Mouse (Mus musculus) hindbrain, embryonic 13.5 days (tissue): Measurements from ENCODE around the gene 1190002N15Rik. TPM values are rescaled to one million over a fixed set of nuclear protein-coding genes. Genes with fewer than 3 reads are reported as not detected.

Source experiments
- ATAC-seq: fragments of 200-750 bp; cut with Nextera tagmentation; 2 replicates; pipeline ENCODE4 v1.8.0; 2017; ENCODE audit warnings: moderate TSS enrichment; ENCODE audit not compliant: low FRiP score
- H3K27ac ChIP-seq: fragments of 300-500 bp; sonication (generic); 2 replicates; pipeline ENCODE4 v1.5.1; 2015; ENCODE audit warnings: inconsistent platforms, mild to moderate bottlenecking, moderate library complexity
- H3K27me3 ChIP-seq: fragments of 300-500 bp; sonication (generic); 2 replicates; pipeline ENCODE4 v1.6.1; 2015; ENCODE audit warnings: mild to moderate bottlenecking, inconsistent platforms
- H3K36me3 ChIP-seq: fragments of 300-500 bp; sonication (generic); 2 replicates; pipeline ENCODE4 v1.6.1; 2015; ENCODE audit warnings: mild to moderate bottlenecking, inconsistent platforms
- H3K4me1 ChIP-seq: fragments of 300-500 bp; sonication (generic); replicated peaks from 2 replicates; pipeline ENCODE4 v1.6.1; 2015; ENCODE audit warnings: inconsistent platforms
- H3K4me2 ChIP-seq: fragments of 300-500 bp; sonication (generic); 2 replicates; pipeline ENCODE4 v1.6.1; 2015; ENCODE audit warnings: inconsistent platforms, mild to moderate bottlenecking, moderate library complexity
- H3K4me3 ChIP-seq: fragments of 300-500 bp; sonication (generic); 2 replicates; pipeline ENCODE4 v1.5.1; 2015; ENCODE audit warnings: mild to moderate bottlenecking, inconsistent platforms
- H3K9ac ChIP-seq: fragments of 300-500 bp; sonication (generic); 2 replicates; pipeline ENCODE4 v1.6.1; 2015; ENCODE audit warnings: mild to moderate bottlenecking, inconsistent platforms
- H3K9me3 ChIP-seq: fragments of 300-500 bp; sonication (generic); 2 replicates; pipeline ENCODE4 v1.6.1; 2016; ENCODE audit warnings: inconsistent platforms
- WGBS: fragments of 180-500 bp; shearing (Covaris S2); methylation state at CpG from one replicate; pipeline ENCODE4 v1.1.7; 2015; 5-methylcytosine and 5-hydroxymethylcytosine counted together
- polyA plus RNA-seq: library from polyadenylated mRNA; unstranded; fragments of >200 nt; fragmentation: Nextera tagmentation; extraction: Ambion mirVana; gene quantifications from 2 replicates; pipeline ENCODE4 v1.2.1, GENCODE M21; 2015

Gene 1190002N15Rik
- polyA plus RNA-seq, 1 experiment from 2014 or later = 6.0 TPM

DNA sequence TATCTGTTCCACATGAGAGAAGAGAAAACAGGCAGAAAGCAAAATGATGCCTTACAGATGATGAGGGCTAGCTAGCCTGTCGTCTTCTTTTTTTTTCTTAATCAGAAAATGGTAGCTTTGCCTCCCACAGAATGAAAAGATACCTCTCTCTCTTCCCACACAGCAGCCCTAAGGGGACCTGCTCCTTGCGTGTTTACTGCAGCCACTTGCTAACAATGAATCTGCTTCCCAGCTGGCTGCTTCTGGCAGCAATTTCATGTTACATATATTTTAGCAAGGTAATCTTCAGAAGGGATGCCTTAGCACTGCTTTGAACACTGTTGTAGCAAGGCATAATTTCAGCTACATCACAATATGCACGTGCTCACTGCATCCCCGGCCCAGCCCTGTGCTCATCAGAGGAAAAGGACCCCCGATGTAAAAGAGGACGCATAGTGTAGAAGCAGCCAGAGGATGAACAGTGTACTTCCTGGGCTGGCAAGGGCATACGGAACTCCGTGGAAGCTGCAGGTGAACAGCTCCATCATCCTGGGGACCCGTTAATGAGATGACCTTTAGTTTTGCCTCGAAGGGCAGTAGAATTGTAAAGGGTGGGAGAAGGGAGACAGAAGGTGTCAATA, 64.8 kb downstream of the 1190002N15Rik start:
- H3K9me3 ChIP-seq = no peaks in the 10 kb centered on the region
- H3K36me3 ChIP-seq = no peaks in the 10 kb centered on the region
- WGBS = 59% methylated on average over 10 of the region's 10 CpGs
- peak; percentile 73 for ATAC-seq
- H3K9ac ChIP-seq = no peak overlapping the region
- H3K4me2 ChIP-seq = 0 out of 2 replicates have a peak overlapping the region, but pooled peaks have one; percentile 14
- H3K27me3 ChIP-seq = no peaks in the 10 kb centered on the region
- H3K4me1 ChIP-seq = peaks cover 3% of the 10 kb centered on the region; the same call in 1 of the 2 replicates
- H3K4me3 ChIP-seq = no peak overlapping the region
- H3K27ac ChIP-seq = peak overlapping the region; percentile 49

DNA sequence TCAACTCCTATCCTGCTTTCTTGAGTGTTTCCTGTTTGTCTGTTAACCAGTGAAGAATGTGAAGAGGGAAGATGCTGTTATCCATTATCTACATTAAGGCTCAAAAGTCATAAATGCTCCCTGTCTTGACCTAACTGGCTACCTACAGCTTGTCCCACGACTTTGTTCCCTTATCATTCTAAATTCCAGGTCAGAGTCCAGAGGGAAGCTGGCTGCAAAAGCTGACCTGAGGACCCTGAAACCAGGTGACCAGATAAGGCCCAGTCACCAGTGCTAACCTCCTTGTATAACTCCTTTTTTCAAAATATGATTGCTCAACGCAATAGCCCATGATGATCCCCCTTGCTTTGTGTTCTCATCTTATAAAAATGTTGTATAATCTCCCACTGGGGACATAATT, 66.4 kb downstream of the 1190002N15Rik start:
- Histone ChIP-seq H3K9me3 (no peaks in the 10 kb centered on the region), H3K27me3 (no peaks in the 10 kb centered on the region), H3K4me3 (no peak overlapping the region), H3K36me3 (no peaks in the 10 kb centered on the region), H3K4me2 (no peak overlapping the region), H3K4me1 (peaks cover 3% of the 10 kb centered on the region; the same call in 1 of the 2 replicates), H3K27ac (no peak overlapping the region), H3K9ac (no peak overlapping the region)
- ATAC-seq = no peak
- WGBS = 69% methylated on average over 2 of the region's 2 CpGs

Other genes starting within 250 kb of the 1190002N15Rik start
- 5.6 and 6.0 TPM in 2 replicates for gene Slc9a9, start 131.8 kb upstream of the 1190002N15Rik start, polyA plus RNA-seq